Mouse (Mus musculus): ENCODE measurements around the gene Rspo3.

Rspo3 gene

GRCm38 (mm10) chr10:29426660-29427059 is 109.0 kb downstream of the Rspo3 start:
- DNase-seq: no peak

- no peak for DNase-seq
Observed at GRCm38 (mm10) chr10:29424571-29424970, 111.1 kb downstream of the Rspo3 start.

GRCm38 (mm10) chr10:29414361-29414760 is 121.3 kb downstream of the Rspo3 start:
- DNase-seq: no peak

- no peak for DNase-seq
Observed at GRCm38 (mm10) chr10:29402656-29403268, 132.9 kb downstream of the Rspo3 start.

All from right cerebral cortex, postnatal 4 days (tissue).